Mouse (Mus musculus) embryo, embryonic 10 days (tissue): Measurements from ENCODE around the gene Tmem210.

Source experiments
- DNase-seq: peaks from one replicate; pipeline ENCODE4 v3.0.0-alpha.2; 2015; ENCODE audit warnings: low spot score

Gene Tmem210

DNA sequence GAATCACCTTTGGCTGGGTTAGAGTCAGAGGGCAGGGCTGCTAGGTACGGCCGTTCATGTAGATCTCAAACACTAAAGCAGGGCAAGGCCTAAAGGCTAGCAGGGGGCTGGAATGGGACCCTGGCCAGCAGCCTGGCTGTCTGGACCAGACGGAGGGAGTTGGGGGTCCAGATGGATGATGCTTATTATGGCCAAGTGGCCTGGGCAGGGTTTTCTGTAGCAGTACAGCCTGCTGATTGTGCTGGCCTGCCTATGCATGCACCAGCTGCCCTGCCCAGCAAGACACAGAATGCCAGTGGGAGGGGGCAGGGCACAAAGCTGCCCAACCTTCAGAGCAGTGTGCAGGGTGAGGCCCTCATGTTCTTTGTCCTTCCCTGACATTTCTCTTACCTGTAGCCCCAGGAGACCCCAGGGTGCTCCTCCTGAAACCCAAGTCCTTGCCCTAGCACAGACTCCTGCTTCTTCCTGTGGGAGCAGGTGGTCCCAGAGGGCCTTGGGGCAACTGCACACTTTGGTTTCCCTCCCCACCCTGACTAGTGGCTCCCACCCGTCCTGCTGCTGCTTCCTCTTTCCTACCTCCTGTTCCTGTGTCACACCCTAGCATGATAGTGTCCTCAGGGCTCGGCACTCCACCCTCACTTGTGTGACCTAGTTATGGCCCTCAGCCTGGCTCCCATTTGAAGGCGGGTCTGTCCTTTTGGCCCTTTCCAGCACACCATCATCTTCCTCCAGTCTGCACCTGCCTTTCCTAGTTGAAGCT is 21.9 kb upstream of the Tmem210 start:
- no peak for DNase-seq

DNA sequence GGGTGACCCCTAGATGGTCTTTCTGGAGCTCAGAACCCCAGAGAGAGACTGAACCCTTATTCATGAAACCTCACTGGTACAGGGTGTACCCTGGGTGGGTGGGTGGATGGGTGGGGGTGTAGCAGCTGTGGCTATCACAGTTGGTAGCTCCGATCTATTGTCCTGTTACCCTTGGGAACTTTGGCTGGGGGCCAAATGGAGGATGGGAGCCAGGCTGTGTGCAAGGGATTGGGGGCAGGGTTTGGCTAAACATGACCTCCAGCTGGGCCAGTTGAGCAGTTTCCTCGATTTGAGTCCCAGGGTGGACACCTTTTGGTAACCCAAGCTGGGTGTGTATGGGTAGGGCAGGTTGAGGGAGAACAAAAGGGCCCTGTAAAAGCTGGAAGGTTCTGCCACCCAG is 21.2 kb upstream of the Tmem210 start:
- DNase-seq = no peak

DNA sequence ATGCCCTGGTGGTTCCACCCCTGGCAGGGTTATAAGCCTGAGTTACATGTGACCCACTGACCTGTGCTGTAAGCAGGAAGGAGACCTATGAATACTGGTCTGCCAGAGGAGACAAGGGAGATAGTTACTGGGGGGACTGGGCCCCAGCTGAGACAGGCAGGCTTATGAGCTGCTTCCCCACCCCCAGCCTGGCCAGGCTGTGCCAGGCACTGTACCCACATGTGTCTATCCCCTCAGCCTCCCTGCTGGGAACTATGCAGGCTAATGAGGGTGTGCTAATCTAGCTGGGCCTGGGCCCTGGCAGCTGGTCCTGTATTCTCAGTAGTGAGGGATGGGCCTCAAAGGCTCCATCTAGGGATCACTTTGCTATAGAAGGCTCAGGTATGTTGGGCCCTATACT is 20.7 kb upstream of the Tmem210 start:
- no peak for DNase-seq

- no peak for DNase-seq
These were observed 20.1 kb upstream of the Tmem210 start for GRCm38 (mm10) chr2:25267746-25268309.

- DNase-seq = peak; percentile 100
These were observed 16.0 kb upstream of the Tmem210 start, which contains the start of the genes Ssna1 and Anapc2 for GRCm38 (mm10) chr2:25271827-25272511. TSS of gene Ssna1 (minus strand) at chr2:25272438. TSS of gene Anapc2 (plus strand) at chr2:25272478.

GRCm38 (mm10) chr2:25272515-25272914 is 15.4 kb upstream of the Tmem210 start:
- no peak for DNase-seq

DNA sequence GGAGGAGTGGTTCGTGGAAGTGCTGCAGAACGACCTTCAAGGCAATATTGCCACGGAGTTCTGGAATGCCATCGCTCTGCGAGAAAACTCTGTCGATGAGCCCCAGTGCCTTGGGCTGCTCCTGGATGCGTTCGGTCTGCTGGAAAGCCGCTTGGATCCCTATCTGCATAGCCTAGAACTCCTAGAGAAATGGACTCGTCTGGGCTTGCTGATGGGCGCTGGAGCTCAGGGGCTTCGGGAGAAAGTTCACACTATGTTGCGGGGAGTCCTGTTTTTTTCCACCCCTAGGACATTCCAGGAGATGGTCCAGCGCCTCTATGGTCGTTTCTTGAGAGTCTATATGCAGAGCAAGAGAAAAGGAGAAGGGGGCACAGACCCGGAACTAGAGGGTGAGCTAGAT is 14.9 kb upstream of the Tmem210 start:
- no peak for DNase-seq

DNA sequence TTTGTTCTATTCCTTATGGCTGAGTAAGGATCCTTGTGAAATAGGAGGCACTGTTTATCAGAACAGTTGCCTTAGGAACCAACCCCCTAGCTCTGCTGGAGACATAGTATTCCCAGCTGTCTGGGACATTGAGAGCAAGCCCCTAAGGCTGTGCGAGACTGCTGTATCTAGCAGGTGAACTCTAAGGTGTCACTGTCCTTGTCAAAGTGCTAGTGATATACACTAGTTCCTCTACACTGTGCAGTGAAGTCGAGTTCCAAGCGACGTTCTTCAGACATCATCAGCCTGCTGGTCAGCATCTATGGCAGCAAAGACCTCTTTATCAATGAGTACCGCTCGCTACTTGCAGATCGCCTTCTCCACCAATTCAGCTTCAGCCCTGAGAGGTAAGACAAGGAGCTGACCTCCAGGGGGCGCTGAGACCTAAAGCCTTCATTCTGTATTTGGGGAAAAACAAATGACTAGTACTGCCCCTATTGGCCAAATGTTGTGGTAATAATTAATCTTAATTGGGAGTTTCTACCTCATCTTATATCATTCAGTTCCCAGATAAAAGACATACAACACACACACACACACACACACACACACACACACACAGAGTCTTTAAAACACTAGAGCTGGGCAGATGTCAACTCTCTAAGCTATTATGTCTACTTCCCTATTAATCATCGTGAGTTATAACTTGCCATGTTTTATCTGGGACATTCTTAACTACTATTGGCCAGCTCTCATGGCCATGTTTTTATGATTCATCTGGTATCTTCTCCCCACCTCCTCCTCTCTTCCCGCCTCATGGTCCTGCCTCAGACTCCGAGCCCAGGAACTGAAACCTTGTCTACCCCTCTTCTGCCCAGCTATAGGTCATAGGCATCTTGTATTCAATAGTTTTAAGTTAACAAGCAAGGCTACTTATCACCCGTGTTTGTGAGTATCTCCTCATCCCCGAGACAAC is 8.7 kb upstream of the Tmem210 start:
- DNase-seq = peak; percentile 84

GRCm38 (mm10) chr2:25285551-25285950 is 2.4 kb upstream of the Tmem210 start:
- no peak for DNase-seq

GRCm38 (mm10) chr2:25286314-25286713 is 1.6 kb upstream of the Tmem210 start:
- no peak for DNase-seq

- no peak for DNase-seq
These were observed 908 bp upstream of the Tmem210 start for GRCm38 (mm10) chr2:25286837-25287636.

- DNase-seq = no peak
These were observed 895 bp downstream of the Tmem210 start for GRCm38 (mm10) chr2:25288734-25289345.

GRCm38 (mm10) chr2:25289651-25290050 is 1.7 kb downstream of the Tmem210 start, which contains the start of gene Lrrc26:
TSS of gene Lrrc26 (plus strand) at chr2:25289915.
- DNase-seq = no peak

DNA sequence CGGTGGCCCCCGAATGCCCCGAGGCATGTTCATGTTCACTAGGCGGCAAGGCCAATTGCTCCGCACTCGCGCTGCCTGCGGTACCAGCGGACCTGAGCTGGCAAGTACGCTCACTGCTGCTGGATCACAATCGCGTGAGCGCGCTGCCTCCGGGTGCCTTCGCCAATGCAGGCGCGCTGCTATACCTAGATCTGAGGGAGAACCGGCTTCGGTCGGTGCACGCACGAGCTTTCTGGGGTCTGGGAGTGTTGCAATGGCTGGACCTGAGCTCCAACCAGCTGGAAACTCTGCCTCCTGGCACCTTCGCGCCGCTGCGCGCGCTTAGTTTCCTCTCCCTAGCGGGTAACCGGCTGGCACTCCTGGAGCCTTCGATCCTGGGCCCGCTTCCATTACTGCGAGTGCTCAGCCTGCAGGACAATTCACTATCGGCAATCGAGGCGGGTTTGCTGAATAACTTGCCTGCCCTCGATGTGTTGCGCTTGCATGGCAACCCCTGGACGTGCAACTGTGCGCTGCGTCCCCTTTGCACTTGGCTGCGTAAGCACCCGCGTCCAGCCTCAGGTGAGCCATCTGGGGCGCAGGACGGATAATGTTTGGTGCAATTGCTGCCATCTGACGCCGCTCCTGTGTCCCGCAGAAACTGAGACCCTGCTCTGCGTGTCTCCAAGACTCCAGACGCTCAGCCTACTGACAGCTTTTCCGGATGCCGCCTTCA is 2.3 kb downstream of the Tmem210 start:
- no peak for DNase-seq

DNA sequence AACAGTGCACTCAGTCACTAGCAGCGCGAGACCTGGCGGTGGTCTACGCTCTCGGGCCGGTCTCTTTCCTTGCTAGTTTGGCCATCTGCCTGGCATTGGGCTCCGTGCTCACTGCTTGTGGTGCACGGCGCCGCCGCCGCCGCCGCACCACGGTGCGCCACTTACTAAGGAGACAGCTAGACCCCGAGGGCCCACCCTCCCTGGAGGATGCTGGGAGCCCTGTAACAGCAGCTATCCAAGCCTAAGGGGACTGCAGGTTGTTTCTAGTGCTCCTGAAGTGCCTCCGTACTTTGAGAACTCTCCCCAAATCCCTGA is 2.8 kb downstream of the Tmem210 start:
- DNase-seq = no peak

GRCm38 (mm10) chr2:25291184-25292053 is 3.5 kb downstream of the Tmem210 start:
- no peak for DNase-seq

- DNase-seq = no peak
These were observed 4.2 kb downstream of the Tmem210 start for GRCm38 (mm10) chr2:25292054-25292544.

DNA sequence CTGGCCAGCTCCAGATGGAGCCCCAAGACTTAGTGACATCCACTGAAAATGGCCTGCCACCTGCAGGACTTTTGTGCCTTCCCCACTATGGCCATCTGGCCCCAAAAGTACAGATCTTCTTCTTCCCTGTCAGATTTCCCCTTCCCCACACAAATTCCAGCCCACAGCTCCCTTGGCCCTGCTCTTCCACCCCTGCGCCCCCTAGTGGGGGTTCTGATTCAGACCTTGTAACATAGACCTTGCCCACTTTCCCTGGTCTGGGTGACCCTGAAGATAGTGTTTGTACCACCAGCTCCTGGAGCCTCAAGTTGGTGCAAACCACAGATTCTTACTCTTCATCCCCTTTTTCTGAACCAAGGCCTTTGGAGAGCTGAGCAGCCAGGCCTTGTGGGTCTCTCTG is 4.9 kb downstream of the Tmem210 start:
- peak; percentile 77 for DNase-seq

- no peak for DNase-seq
These were observed 5.8 kb downstream of the Tmem210 start for GRCm38 (mm10) chr2:25293706-25294105.
